Mouse (Mus musculus): ENCODE measurements around the gene Sgsm2.

The Sgsm2 gene

GRCm38 (mm10) chr11:74800658-74801057 is 96.2 kb downstream of the Sgsm2 start:
- TF ChIP-seq GATA4 (IDR thresholded peaks at IDR 0.05; ENCODE audit: insufficient replicate concordance, low read length), result no peak
